Mouse (Mus musculus) erythroblast, embryonic 14.5 days (primary cell): ENCODE results near the gene Hsp90ab1. TPM values are rescaled to one million over a fixed set of nuclear protein-coding genes. Genes with fewer than 3 reads are reported as not detected.

Experiments
- H3K27me3 ChIP-seq: 2 replicates; pipeline ENCODE4 v1.6.1; 2012; ENCODE audit warnings: inconsistent platforms; ENCODE audit not compliant: control insufficient read depth
- H3K36me3 ChIP-seq: 2 replicates; pipeline ENCODE4 v1.6.1; 2012; ENCODE audit warnings: mild to moderate bottlenecking, inconsistent platforms; ENCODE audit not compliant: control insufficient read depth
- H3K4me1 ChIP-seq: 2 replicates; pipeline ENCODE4 v1.6.1; 2012; ENCODE audit warnings: inconsistent platforms; ENCODE audit not compliant: control insufficient read depth
- H3K4me3 ChIP-seq: replicated peaks from 2 replicates; pipeline ENCODE3; 2012; ENCODE audit warnings: moderate library complexity, mild to moderate bottlenecking, inconsistent platforms
- H3K9me3 ChIP-seq: 2 replicates; pipeline ENCODE4 v1.6.1; 2012; ENCODE audit warnings: low read length, inconsistent platforms, mixed read lengths; ENCODE audit not compliant: control insufficient read depth
- GATA1 ChIP-seq: IDR thresholded peaks from 2 replicates; pipeline ENCODE4 v1.6.1; 2012; ENCODE audit warnings: low read length, inconsistent platforms, mixed read lengths
- TAL1 ChIP-seq: IDR thresholded peaks from 3 replicates; pipeline ENCODE4 v1.6.1; 2012; ENCODE audit warnings: low read length, inconsistent platforms, mixed read lengths
- polyA plus RNA-seq: library from polyadenylated mRNA; stranded (reverse); fragments of >175 nt; gene quantifications from 2 replicates; pipeline ENCODE4 v1.2.3, GENCODE M21; 2012

Gene Hsp90ab1
- polyA plus RNA-seq, 1 experiment: 36.9 TPM

DNA sequence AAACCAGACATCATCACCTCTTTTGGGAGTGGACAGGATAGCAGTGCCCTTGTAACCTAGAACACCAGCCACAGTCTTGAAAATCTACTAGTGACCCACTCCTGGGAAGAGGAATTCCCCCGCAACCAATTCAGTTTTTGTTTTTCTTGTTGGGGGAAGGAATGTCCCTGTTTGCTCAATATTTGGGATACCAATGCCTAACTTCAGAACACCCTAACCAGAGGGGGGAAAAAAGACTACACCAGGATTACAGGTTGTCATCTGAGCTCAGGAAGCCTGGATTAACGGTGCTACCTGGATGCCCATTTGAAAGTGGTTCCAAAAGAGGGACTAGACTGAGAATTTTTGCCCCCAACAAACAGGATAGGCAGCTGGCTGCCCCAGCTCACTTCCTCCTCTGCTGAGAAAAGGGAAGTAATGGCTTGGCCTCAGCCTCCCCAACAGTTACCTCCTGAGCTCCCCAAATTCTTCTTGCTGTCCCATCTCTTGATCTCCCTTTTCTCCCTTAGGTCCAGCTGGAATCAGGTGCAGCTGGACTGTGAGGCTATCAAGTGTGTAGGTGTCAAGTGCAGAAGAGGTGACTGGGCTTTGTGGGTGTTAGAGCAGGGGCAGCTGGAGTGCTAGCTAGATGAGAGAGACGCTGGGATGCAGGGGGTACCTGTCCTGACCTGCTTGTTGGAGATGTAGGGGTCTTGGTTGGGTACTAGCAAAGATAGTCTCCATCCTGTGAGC is 16.4 kb downstream of the Hsp90ab1 start:
- peak overlapping the region; percentile 64 for H3K4me3 ChIP-seq
- H3K9me3 ChIP-seq: no peaks in the 10 kb centered on the region
- peaks cover 14% of the 10 kb centered on the region for H3K4me1 ChIP-seq
- H3K36me3 ChIP-seq: no peaks in the 10 kb centered on the region
- H3K27me3 ChIP-seq: peaks cover 65% of the 10 kb centered on the region
- no peak for TF ChIP-seq TAL1
- no peak for TF ChIP-seq GATA1

DNA sequence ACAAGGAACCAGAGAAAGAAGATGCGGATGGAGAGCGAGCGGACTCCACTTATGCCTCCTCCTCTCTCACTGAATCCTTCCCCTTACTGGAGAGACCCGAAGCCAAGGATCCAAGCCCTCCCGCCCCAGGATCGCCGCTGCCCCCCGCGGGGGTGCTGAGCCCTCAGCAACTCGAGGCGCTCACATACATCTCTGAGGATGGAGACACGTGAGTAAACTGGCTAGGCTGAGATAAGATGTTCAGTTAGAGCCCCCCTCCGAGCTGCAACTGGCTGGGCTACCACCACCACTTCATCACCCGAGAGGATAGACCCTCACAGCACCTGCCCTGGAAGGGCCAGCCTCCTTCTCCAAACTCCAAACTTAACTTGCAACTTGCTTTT is 17.0 kb downstream of the Hsp90ab1 start:
- Histone ChIP-seq H3K4me1 (peaks cover 14% of the 10 kb centered on the region), H3K4me3 (peak overlapping the region; percentile 64), H3K27me3 (peaks cover 71% of the 10 kb centered on the region), H3K9me3 (no peaks in the 10 kb centered on the region), H3K36me3 (no peaks in the 10 kb centered on the region)
- TF ChIP-seq TAL1: no peak
- no peak for TF ChIP-seq GATA1

DNA sequence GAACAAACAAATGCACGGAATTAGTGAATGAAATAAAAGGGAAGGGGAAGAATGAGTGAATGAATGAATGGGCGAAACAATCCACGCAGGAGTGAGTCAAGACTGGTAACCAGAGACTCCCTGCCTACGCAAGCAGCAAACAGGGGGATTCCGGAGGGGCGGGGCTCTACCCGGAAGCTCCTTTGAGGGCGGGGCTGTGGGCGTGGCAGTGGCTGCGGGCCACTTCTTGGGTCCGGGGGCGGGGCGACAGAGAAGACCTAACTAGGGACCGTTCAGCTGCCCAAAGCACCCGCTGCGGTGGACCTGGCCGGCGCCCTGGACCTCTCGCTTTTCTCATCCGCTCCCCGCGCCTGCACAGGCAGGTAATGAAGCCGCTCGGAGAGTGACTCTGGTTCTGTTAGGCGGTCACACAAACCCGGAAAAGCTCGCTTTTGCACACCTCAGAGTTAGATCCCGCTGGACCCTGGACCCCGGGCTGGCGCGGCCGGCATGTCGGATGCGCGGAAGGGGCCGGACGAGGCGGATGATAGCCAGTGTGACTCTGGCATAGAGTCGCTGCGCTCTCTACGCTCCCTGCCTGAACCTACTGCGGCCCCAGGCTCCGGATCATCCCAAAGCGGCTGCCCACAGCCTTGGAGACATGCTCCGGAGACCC is 17.5 kb downstream of the Hsp90ab1 start, which contains the start of gene Nfkbie:
Nfkbie (plus strand) TSS at position 252 of the 655 bp plus-strand sequence.
- H3K4me3 ChIP-seq: peak within 1 kb of the TSS; percentile 64
- no peaks in the 10 kb centered on the region for H3K36me3 ChIP-seq
- peaks cover 76% of the 10 kb centered on the region for H3K27me3 ChIP-seq
- TF ChIP-seq TAL1 (no peak), GATA1 (no peak)
- H3K9me3 ChIP-seq: no peaks in the 10 kb centered on the region
- H3K4me1 ChIP-seq: peaks cover 14% of the 10 kb centered on the region

DNA sequence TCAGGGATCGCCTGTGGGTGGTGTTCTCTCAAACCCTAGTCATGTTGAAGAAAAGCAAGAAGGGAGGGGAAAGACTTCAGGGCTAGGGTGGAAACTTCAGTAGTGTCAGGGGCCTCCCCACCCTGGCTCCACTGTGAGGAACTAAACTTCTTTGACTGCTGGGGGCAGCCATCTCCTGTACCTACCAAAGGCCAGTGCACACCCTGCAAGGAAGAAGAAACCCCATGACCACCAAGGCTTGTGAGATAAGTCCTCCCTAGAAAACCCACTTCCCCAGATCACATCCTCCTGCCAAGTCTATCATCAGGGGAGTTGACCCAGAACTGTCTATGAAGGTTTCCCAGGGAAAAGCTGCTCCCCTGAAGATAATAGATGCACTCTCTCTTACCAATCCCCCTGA is 18.7 kb downstream of the Hsp90ab1 start:
- H3K4me1 ChIP-seq: peaks cover 14% of the 10 kb centered on the region

DNA sequence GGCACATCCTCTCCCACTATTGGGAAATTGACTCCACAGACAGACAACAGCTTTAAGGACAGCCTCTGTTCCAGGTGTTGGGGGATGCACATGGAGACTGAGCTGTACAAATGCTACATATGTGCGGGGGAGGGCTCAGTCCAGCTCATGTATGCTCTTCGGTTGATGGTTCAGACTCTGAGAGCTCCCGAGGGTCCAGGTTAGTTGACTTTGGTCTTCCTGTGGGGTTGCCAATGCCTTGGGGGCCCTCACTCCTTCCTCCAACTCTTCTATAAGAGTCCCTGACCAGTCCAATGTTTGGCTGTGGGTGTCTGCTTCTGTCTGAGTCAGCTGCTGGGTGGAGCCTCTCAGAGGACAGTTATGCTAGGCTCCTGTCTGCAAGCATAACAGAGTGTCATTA is 20.0 kb downstream of the Hsp90ab1 start:
- peaks cover 91% of the 10 kb centered on the region for H3K27me3 ChIP-seq
- H3K36me3 ChIP-seq: no peaks in the 10 kb centered on the region
- H3K4me3 ChIP-seq: no peak overlapping the region
- TF ChIP-seq GATA1 (no peak), TAL1 (no peak)
- H3K4me1 ChIP-seq: peaks cover 14% of the 10 kb centered on the region
- H3K9me3 ChIP-seq: peaks cover 2% of the 10 kb centered on the region; the same call in 1 of the 2 replicates

More for the DNA sequence above, 18.7 kb downstream of the Hsp90ab1 start:
- H3K4me3 ChIP-seq: no peak overlapping the region
- no peaks in the 10 kb centered on the region for H3K36me3 ChIP-seq
- TF ChIP-seq GATA1 (no peak), TAL1 (no peak)
- peaks cover 84% of the 10 kb centered on the region for H3K27me3 ChIP-seq
- no peaks in the 10 kb centered on the region; the same call in 1 of the 2 replicates for H3K9me3 ChIP-seq

DNA sequence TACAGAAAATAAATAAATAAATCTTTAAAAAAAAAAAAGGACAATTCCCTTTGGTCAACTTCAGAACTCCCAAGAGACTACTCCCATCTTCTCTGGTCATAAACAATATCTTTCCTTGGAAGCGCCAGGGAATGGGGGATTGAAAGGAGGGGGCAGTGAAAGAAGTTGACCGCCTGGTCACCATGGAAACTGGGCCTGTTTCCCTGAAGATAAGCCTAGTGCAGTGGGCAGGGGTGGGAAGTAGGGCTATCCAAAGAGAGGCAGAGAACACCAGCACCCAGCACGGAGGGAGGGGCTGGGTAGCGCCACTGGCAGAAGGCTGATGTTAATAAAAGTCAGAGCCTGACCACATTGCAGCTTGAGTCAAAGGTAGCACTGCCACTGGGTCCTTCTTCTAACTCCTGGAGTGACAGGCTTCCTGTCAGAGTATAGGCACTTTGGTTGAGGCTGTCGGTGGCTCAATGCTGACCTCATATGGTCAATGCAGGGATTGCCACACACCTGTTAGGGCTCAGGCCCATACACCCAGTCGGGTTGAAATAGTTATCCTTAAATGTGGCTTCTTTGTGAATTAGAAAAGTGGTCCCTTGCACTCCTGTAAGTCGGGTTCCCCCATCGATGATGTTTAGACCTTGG is 21.1 kb downstream of the Hsp90ab1 start:
- H3K36me3 ChIP-seq: no peaks in the 10 kb centered on the region
- peaks cover 91% of the 10 kb centered on the region for H3K27me3 ChIP-seq
- TF ChIP-seq TAL1: no peak
- TF ChIP-seq GATA1: no peak
- H3K9me3 ChIP-seq: peaks cover 2% of the 10 kb centered on the region; the same call in 1 of the 2 replicates
- H3K4me3 ChIP-seq: no peak overlapping the region
- peaks cover 14% of the 10 kb centered on the region for H3K4me1 ChIP-seq

DNA sequence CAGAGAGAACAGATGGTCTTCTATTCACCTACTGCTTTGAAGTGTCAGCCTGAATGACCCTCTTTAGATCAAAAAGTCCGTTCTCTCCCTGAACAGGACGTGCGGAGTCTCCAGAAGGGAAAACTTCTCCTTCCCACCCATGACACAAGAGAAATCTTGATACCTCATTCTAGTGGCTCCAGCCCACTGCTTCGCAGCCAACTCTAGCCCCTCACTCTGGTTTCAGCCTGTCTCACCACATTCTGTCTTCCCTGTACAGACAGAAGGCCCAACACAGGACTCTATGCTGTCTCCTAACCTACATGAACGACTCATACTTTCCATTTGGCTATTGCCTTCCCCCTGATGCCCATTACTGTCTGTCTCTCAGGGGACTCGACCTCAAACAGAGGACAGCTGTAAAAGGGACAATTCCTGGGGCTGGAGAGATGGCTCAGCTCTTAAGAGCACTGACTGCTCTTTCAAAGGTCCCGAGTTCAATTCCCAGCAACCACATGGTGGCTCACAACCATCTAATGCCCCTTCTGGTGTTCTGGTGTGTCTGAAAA is 21.7 kb downstream of the Hsp90ab1 start:
- Histone ChIP-seq H3K4me3 (no peak overlapping the region), H3K27me3 (peaks cover 91% of the 10 kb centered on the region), H3K9me3 (peaks cover 2% of the 10 kb centered on the region; the same call in 1 of the 2 replicates), H3K4me1 (peaks cover 13% of the 10 kb centered on the region), H3K36me3 (no peaks in the 10 kb centered on the region)
- TF ChIP-seq TAL1 (no peak), GATA1 (no peak)

DNA sequence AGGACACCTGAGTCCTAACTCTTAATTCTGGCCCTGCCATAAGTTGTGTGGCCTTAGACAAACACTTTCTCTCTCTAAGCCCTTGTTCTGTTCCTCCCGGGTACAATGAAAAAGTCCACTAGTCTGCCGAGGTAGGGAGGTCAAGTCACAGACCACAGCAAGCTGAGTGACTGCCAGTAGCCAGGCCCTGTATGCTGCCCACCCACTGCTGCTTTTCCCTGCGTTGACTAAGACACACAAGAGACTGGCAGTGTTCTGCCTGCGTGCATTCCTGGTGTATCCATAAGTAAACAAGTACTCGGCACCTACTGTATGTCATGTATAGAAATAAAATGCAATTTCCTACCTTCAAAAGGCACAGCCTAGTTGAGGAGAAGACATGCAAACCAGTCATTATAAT is 22.8 kb downstream of the Hsp90ab1 start:
- Histone ChIP-seq H3K27me3 (peaks cover 91% of the 10 kb centered on the region), H3K4me1 (peaks cover 2% of the 10 kb centered on the region), H3K9me3 (peaks cover 5% of the 10 kb centered on the region; the same call in 1 of the 2 replicates), H3K4me3 (no peak overlapping the region), H3K36me3 (no peaks in the 10 kb centered on the region)
- TF ChIP-seq GATA1 (no peak), TAL1 (no peak)
